Mouse (Mus musculus) layer of hippocampus, postnatal 25 days (tissue): ENCODE results near the gene Phactr4. TPM values are rescaled to one million over a fixed set of nuclear protein-coding genes. Genes with fewer than 3 reads are reported as not detected.

Experiments
- microRNA-seq, 2 experiments: library from miRNA; unstranded; fragments of <30 nt; microRNA quantifications; one replicate each; pipeline ENCODE4 v1.2.0; 2021
- total RNA-seq, 2 experiments: library from RNA; stranded (reverse); gene quantifications; 2 replicates each; pipeline ENCODE4 v1.2.3; 2021

Gene Phactr4
- total RNA-seq, 2 experiments from 2014 or later: 9.5 to 10.7 TPM

Small RNA genes within 50 kb of the gene (microRNA-seq; reads per million reads assigned to microRNA genes)
- gene Gm25707: 0 reads per million in 2 experiments

Other genes with a start within 250 kb of the Phactr4 start
- 10 to 100 TPM; 42.6 to 47.9 TPM for gene Ythdf2, start 210.2 kb downstream of the Phactr4 start, total RNA-seq
- gene Gmeb1, start 160.9 kb downstream of the Phactr4 start, total RNA-seq: 10 to 100 TPM; 21.9 to 26.9 TPM
- gene Taf12, start 148.1 kb downstream of the Phactr4 start, total RNA-seq: 10 to 100 TPM; 19.2 to 26.8 TPM
- gene Rab42, start 119.1 kb downstream of the Phactr4 start, total RNA-seq: 1 to 10 TPM; 1.7 TPM
- gene Trnau1ap, start 93.0 kb downstream of the Phactr4 start, total RNA-seq: 10 to 100 TPM; 19.6 to 23.2 TPM
- gene Rcc1, start 68.9 kb downstream of the Phactr4 start, total RNA-seq: 10 to 100 TPM; 11.1 to 13.1 TPM
- gene Med18, start 41.4 kb upstream of the Phactr4 start, total RNA-seq: 1 to 10 TPM; 9.2 to 9.4 TPM
- 10 to 100 TPM; 13.2 to 13.3 TPM for gene Sesn2, start 88.0 kb upstream of the Phactr4 start, total RNA-seq
- gene Atpif1, start 111.2 kb upstream of the Phactr4 start, total RNA-seq: 100 to 1,000 TPM; 461 to 496 TPM
- 10 to 100 TPM; 84.5 to 88.5 TPM for gene Dnajc8, start 113.1 kb upstream of the Phactr4 start, total RNA-seq
- gene Ptafr, start 141.6 kb upstream of the Phactr4 start, total RNA-seq: 1 to 10 TPM; 1.4 to 1.9 TPM
- 10 to 100 TPM; 23.6 to 25.4 TPM for gene Eya3, start 216.5 kb upstream of the Phactr4 start, total RNA-seq